Mouse (Mus musculus): ENCODE results near the gene Cts7. TPM values are rescaled to one million over a fixed set of nuclear protein-coding genes. Genes with fewer than 3 reads are reported as not detected.

The Cts7 gene
- not detected for polyA plus RNA-seq (2014; fragmentation: Illumina TruSeq; extraction: RNeasy Lipid Tissue Mini Kit (QIAGEN cat#74804); ENCODE audit: low read depth, low replicate concordance)

DNA sequence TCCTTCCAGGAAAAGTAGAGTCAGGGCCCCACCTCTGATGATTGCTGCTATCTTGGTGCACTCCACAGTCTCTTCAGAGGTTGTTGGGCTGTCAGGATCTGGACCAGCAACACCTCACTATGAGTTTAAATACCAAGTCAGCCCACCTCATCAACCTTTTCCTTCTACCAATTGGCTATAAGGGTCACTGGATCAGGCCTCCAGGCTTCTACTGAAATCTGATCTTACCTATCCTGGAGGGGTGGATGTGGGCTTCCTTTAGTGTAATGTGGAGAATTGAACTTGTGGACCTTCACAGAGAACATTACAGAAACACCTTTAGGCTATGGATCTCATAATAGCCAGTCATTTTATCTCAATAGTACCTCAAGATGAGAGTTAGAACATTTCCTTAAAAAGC, at the start of gene Cts7:
Cts7 (minus strand) TSS at position 101 of the 400 bp plus-strand sequence.

Other genes starting within 250 kb of the Cts7 start
- gene Ctsr, start 193.9 kb downstream of the Cts7 start, polyA plus RNA-seq (2014; fragmentation: Illumina TruSeq; extraction: RNeasy Lipid Tissue Mini Kit (QIAGEN cat#74804); ENCODE audit: low read depth, low replicate concordance) = not detected
- gene Cts6, start 154.8 kb downstream of the Cts7 start, polyA plus RNA-seq (2014; fragmentation: Illumina TruSeq; extraction: RNeasy Lipid Tissue Mini Kit (QIAGEN cat#74804); ENCODE audit: low read depth, low replicate concordance) = not detected
- gene Cts8, start 102.8 kb downstream of the Cts7 start, polyA plus RNA-seq (2014; fragmentation: Illumina TruSeq; extraction: RNeasy Lipid Tissue Mini Kit (QIAGEN cat#74804); ENCODE audit: low read depth, low replicate concordance) = not detected
- gene Gm49398, start 69.4 kb downstream of the Cts7 start, polyA plus RNA-seq (2014; fragmentation: Illumina TruSeq; extraction: RNeasy Lipid Tissue Mini Kit (QIAGEN cat#74804); ENCODE audit: low read depth, low replicate concordance) = not detected
- not detected for gene Ctsm, start 183.6 kb upstream of the Cts7 start, polyA plus RNA-seq (2014; fragmentation: Illumina TruSeq; extraction: RNeasy Lipid Tissue Mini Kit (QIAGEN cat#74804); ENCODE audit: low read depth, low replicate concordance)
- gene Gm49352, start 210.0 kb upstream of the Cts7 start, polyA plus RNA-seq (2014; fragmentation: Illumina TruSeq; extraction: RNeasy Lipid Tissue Mini Kit (QIAGEN cat#74804); ENCODE audit: low read depth, low replicate concordance) = not detected
- not detected for gene Cts3, start 211.9 kb upstream of the Cts7 start, polyA plus RNA-seq (2014; fragmentation: Illumina TruSeq; extraction: RNeasy Lipid Tissue Mini Kit (QIAGEN cat#74804); ENCODE audit: low read depth, low replicate concordance)

Data from heart, adult 10 weeks (tissue).